Mouse (Mus musculus) left cerebral cortex, adult 18-20 months (tissue): ENCODE measurements around the gene C730034F03Rik. TPM values are rescaled to one million over a fixed set of nuclear protein-coding genes. Genes with fewer than 3 reads are reported as not detected.

Experiments used
- DNase-seq, 2 experiments: peaks; one replicate each; pipeline ENCODE4 v3.0.0; 2021 to 2022; ENCODE audit warnings: low spot score in 2 of 2, mixed read lengths in 1 of 2
- total RNA-seq, 2 experiments: library from RNA; stranded (reverse); gene quantifications; 2 replicates each; pipeline ENCODE4 v1.2.3; 2021

Gene C730034F03Rik
- total RNA-seq, 2 experiments from 2014 or later = 1.6 to 2.0 TPM

- no peak for DNase-seq
Measured at GRCm38 (mm10) chr15:89474596-89475292, 45.4 kb downstream of the C730034F03Rik start.

GRCm38 (mm10) chr15:89475293-89475600 is 45.9 kb downstream of the C730034F03Rik start:
- no peak for DNase-seq

- peak; percentile 91 to 94 for DNase-seq
Measured at GRCm38 (mm10) chr15:89475611-89476474, 46.5 kb downstream of the C730034F03Rik start.

- DNase-seq = no peak
Measured at GRCm38 (mm10) chr15:89476475-89476815, 47.1 kb downstream of the C730034F03Rik start.

GRCm38 (mm10) chr15:89477091-89477491 is 47.7 kb downstream of the C730034F03Rik start, which contains the start of gene Arsa:
Gene Arsa (minus strand): TSS chr15:89477425.
- no peak for DNase-seq

GRCm38 (mm10) chr15:89477806-89478205 is 48.4 kb downstream of the C730034F03Rik start:
- no peak for DNase-seq

GRCm38 (mm10) chr15:89478622-89479021 is 49.2 kb downstream of the C730034F03Rik start:
- no peak for DNase-seq

Other genes with a start within 250 kb of the C730034F03Rik start
- gene Plxnb2, start 248.8 kb upstream of the C730034F03Rik start, total RNA-seq = 10 to 100 TPM; 47.3 to 54.9 TPM
- gene Dennd6b, start 233.1 kb upstream of the C730034F03Rik start, total RNA-seq = 10 to 100 TPM; 45.9 to 52.9 TPM
- 100 to 1,000 TPM; 155 to 157 TPM for gene Ppp6r2, start 218.0 kb upstream of the C730034F03Rik start, total RNA-seq
- 100 to 1,000 TPM; 204 to 220 TPM for gene Sbf1, start 114.3 kb upstream of the C730034F03Rik start, total RNA-seq
- gene Adm2, start 106.9 kb upstream of the C730034F03Rik start, total RNA-seq = not detected
- not detected for gene Miox, start 95.2 kb upstream of the C730034F03Rik start, total RNA-seq
- gene Lmf2, start 73.9 kb upstream of the C730034F03Rik start, total RNA-seq = 10 to 100 TPM; 17.8 to 21.2 TPM
- gene Ncaph2, start 73.9 kb upstream of the C730034F03Rik start, total RNA-seq = 100 to 1,000 TPM; 111 to 119 TPM
- 10 to 100 TPM; 27.7 to 28.6 TPM for gene Sco2, start 55.7 kb upstream of the C730034F03Rik start, total RNA-seq
- gene Tymp, start 52.5 kb upstream of the C730034F03Rik start, total RNA-seq = 1 to 10 TPM; 1.5 TPM
- gene Odf3b, start 50.3 kb upstream of the C730034F03Rik start, total RNA-seq = 1 to 10 TPM; 2.0 to 2.1 TPM
- 1 to 10 TPM in 1 of 2 experiments, under 1 TPM in 1; 0.82 to 1.0 TPM for gene Klhdc7b, start 44.7 kb upstream of the C730034F03Rik start, total RNA-seq
- not detected for gene Syce3, start 19.1 kb upstream of the C730034F03Rik start, total RNA-seq
- 1 to 10 TPM; 1.9 to 2.3 TPM for gene Cpt1b, start 3.7 kb upstream of the C730034F03Rik start, total RNA-seq
- gene Gm44502, start 107 bp downstream of the C730034F03Rik start, total RNA-seq = under 1 TPM in 1 of 2 experiments, not detected in 1; 0.09 TPM
- 10 to 100 TPM; 42.7 to 45.2 TPM for gene Chkb, start 319 bp downstream of the C730034F03Rik start, total RNA-seq
- gene Mapk8ip2, start 24.3 kb downstream of the C730034F03Rik start, total RNA-seq = 100 to 1,000 TPM; 228 to 240 TPM
- 10 to 100 TPM; 30.6 to 31.7 TPM for gene Arsa, start 47.8 kb downstream of the C730034F03Rik start, total RNA-seq
- gene Shank3, start 70.0 kb downstream of the C730034F03Rik start, total RNA-seq = 100 to 1,000 TPM; 220 TPM
- gene Acr, start 138.7 kb downstream of the C730034F03Rik start, total RNA-seq = under 1 TPM; 0.79 to 0.89 TPM
- 10 to 100 TPM; 32.6 to 40.3 TPM for gene Rabl2, start 162.3 kb downstream of the C730034F03Rik start, total RNA-seq